Mouse (Mus musculus) layer of hippocampus, adult 2 months (tissue): ENCODE measurements around the gene Smarcd2. TPM values are rescaled to one million over a fixed set of nuclear protein-coding genes. Genes with fewer than 3 reads are reported as not detected.
A peak's percentile ranks its signal among the peaks of the same experiment; 100 is the strongest.

Experiments used
- DNase-seq, 2 experiments: peaks; one replicate each; pipeline ENCODE4 v3.0.0; 2022; ENCODE audit warnings: low spot score in 2 of 2
- H3K27ac ChIP-seq: fragments of 200-600 bp; 2 replicates; pipeline ENCODE4 v1.8.1; 2022
- H3K4me3 ChIP-seq: fragments of 200-600 bp; 2 replicates; pipeline ENCODE4 v1.8.1; 2022; ENCODE audit warnings: mild to moderate bottlenecking
- CTCF ChIP-seq: fragments of 200-600 bp; conservative IDR thresholded peaks from 2 replicates; pipeline ENCODE4 v1.8.1; 2022; ENCODE audit warnings: antibody characterized with exemption, mild to moderate bottlenecking, moderate library complexity
- long read RNA-seq, 2 experiments: library from polyadenylated mRNA; stranded (forward); transcript quantifications; one replicate each; pipeline ENCODE4 v2.0.0; 2021; ENCODE audit warnings: borderline mapping rate in 2 of 2
- total RNA-seq, 2 experiments: library from RNA; stranded (reverse); gene quantifications; 2 replicates each; pipeline ENCODE4 v1.2.3; 2021

The Smarcd2 gene
- total RNA-seq: 10 to 100 TPM; 32.8 to 34.4 TPM
- long read RNA-seq, experiment 1, transcript Smarcd2-201 (13 exons, 2,747 nt): major isoform, 19 of 28 reads
- long read RNA-seq, experiment 1, partial matches to known transcripts: 0 of 28 reads
- long read RNA-seq, experiment 1, other reads (novel, unspliced or antisense): 7 of 28 reads
- long read RNA-seq, experiment 2, transcript Smarcd2-201 (13 exons, 2,747 nt): major isoform, 23 of 33 reads
- long read RNA-seq, experiment 2, partial matches to known transcripts: 1 of 33 reads
- long read RNA-seq, experiment 2, other reads (novel, unspliced or antisense): 9 of 33 reads

DNA sequence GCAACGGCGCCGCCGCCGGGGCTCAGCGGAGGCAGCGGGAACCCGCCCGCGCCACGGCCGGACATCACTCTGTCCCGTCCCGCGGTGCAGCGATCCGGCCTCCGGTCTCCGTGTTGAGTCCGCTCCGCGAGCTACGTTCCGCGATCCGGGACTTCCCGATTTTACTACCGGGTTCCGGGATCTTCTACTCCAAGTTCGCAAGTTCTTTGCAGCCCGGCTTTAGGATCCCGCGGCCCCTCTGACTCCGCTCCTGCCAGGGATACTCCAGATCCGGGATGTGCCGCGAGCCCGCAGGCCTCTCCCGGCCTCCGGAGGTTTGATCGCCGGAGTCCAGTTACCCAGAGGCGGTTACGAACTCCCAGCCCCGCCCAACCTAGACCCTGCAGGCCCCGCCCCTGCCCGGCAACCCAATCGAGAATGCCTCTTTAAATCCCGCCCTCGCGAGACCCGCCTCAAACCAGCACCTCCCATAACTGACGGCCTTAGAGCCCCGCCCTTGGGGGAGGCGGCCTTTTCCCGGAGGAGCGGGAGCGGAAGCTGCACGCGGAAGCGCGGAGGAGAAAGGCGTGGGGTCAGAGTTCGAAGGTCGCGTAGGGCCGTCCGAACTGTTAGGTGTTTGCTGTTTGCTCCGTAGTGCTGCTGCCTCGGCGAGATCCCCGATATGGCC is at the start of gene Smarcd2:
Gene Smarcd2 (minus strand): TSS at position 329 of the 667 bp plus-strand sequence.
- TF ChIP-seq CTCF: no peak
- peak; percentile 98 to 100 for DNase-seq
- peak within 1 kb of the TSS; percentile 74 for H3K4me3 ChIP-seq
- peak within 1 kb of the TSS; percentile 98 for H3K27ac ChIP-seq

DNA sequence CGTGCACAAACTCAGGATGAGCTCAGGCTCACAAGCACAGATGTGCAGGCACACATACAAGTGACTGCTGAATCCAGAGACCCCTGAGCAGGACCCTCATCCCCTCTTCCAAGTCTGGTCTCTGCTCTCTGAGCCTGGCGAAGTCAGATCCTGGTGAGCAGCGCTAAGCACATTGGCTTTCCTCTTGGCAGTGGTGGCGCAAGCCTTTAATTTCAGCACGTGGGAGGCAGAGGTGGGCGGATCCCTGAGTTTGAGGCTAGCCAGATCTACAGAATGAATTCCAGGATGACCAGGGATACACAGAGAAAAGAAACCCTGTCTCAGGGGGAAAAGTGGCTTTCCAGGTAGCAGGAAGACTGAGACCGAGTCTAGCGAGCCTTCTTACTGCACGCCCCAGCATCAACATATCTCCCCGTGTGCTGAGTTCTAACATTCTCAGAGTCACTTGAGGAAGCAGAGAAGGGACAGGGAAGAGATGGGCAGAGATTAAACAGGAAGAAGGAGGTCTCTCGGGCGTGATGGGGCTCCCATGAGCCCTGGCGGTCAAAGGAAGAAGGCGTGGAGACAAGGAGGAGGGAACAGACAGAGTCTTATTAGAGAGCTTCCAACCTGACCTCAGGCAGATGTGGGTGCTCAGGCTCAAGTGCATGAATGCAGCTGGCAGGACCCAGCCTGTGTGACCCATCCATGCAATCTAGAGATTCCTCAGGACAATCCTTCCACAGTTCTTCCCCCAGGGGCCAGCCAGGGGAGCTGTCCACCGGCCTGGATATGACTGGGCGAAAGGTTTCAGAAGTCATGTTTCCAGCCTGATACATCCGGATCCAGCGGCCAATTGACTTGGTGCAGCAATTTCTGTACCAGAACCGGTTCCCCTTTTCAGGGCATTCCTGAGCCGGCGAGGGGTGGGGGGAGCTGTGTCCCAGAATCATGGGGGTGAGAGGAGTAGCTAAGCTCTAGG is 45.9 kb upstream of the Smarcd2 start:
- Histone ChIP-seq H3K27ac (no peak overlapping the region), H3K4me3 (no peak overlapping the region)
- TF ChIP-seq CTCF: no peak
- no peak for DNase-seq

DNA sequence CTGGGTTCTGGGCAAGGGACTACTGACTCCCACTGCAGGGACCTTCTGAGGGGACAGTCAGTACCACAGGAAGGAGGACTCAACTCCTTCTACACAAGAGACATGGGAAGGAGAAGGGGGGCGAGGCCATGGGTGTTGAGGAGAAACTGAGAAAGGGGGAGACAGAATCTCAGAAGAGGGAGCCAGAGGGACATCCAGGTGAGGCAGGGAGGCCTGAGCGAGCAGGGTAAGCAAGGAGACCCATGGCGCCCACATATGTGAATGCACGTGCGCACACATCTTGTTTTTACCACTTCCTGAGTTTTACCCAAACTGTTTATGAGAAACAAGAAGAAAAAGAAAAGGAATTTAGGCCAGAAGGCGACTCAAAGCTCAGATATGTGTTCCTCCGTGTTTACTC is 45.0 kb upstream of the Smarcd2 start:
- no peak for DNase-seq
- no peak for TF ChIP-seq CTCF
- Histone ChIP-seq H3K4me3 (no peak overlapping the region), H3K27ac (no peak overlapping the region)

DNA sequence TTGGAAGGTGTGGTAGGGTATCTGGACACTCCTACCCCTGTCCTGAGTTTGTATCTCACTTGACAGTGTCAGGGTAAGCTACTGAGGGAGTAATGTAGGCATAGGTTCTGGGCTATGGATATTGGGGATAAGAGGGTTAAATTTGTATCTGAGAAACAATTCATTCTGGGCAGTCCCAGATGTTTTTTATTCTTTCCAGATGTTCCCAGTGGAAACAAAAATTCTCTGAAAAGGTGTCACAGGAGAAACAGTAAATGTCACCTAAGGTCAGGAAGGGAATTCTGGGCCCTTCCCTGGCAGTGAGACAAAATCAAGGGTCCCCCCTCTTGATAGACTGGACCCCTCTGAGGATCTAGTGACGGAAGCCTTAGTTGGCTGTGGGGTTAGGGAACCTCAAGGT is 43.6 kb upstream of the Smarcd2 start:
- DNase-seq: no peak
- H3K4me3 ChIP-seq: no peak overlapping the region
- no peak for TF ChIP-seq CTCF
- H3K27ac ChIP-seq: no peak overlapping the region

- TF ChIP-seq CTCF: no peak
- no peak for DNase-seq
- Histone ChIP-seq H3K27ac (no peak within 1 kb of the TSS), H3K4me3 (no peak within 1 kb of the TSS)
These were observed 41.6 kb upstream of the Smarcd2 start, which contains the start of gene Cd79b for GRCm38 (mm10) chr11:106314333-106314812. TSS of gene Cd79b (minus strand) at chr11:106314762.

DNA sequence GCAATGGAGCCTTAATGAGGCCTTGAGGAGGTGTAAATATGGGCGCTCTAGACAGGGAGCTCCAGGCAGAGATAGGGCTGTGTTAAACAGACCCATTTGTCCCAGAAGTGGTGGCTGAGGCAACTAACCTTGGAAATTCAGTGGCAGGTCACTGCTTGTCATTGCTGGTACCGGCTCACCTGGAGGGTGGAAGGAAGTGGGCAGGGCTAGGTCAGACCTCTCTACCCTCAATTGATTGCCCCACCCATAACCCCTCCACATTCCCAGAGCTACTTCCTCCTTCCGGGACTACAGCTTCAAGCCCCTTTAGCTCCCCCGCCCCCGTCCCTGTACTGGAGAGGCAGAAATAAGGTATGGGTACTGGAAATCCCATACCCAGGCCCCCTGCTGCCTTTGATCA is 40.8 kb upstream of the Smarcd2 start:
- H3K27ac ChIP-seq: no peak overlapping the region
- no peak overlapping the region for H3K4me3 ChIP-seq
- TF ChIP-seq CTCF: no peak
- DNase-seq: no peak

- TF ChIP-seq CTCF: no peak
- DNase-seq: no peak
- H3K4me3 ChIP-seq: no peak overlapping the region
- no peak overlapping the region for H3K27ac ChIP-seq
These were observed 37.4 kb upstream of the Smarcd2 start for GRCm38 (mm10) chr11:106310123-106310522.

GRCm38 (mm10) chr11:106308162-106308561 is 35.4 kb upstream of the Smarcd2 start:
- DNase-seq: no peak
- H3K4me3 ChIP-seq: no peak overlapping the region
- TF ChIP-seq CTCF: no peak
- H3K27ac ChIP-seq: no peak overlapping the region

GRCm38 (mm10) chr11:106307432-106307831 is 34.7 kb upstream of the Smarcd2 start:
- H3K4me3 ChIP-seq: no peak overlapping the region
- DNase-seq: no peak
- TF ChIP-seq CTCF: no peak
- H3K27ac ChIP-seq: no peak overlapping the region

- no peak for DNase-seq
- no peak for TF ChIP-seq CTCF
- no peak overlapping the region for H3K27ac ChIP-seq
- no peak overlapping the region for H3K4me3 ChIP-seq
These were observed 34.0 kb upstream of the Smarcd2 start for GRCm38 (mm10) chr11:106306758-106307157.

GRCm38 (mm10) chr11:106306065-106306385 is 33.3 kb upstream of the Smarcd2 start:
- DNase-seq: no peak
- Histone ChIP-seq H3K27ac (no peak overlapping the region), H3K4me3 (no peak overlapping the region)
- TF ChIP-seq CTCF: no peak

DNA sequence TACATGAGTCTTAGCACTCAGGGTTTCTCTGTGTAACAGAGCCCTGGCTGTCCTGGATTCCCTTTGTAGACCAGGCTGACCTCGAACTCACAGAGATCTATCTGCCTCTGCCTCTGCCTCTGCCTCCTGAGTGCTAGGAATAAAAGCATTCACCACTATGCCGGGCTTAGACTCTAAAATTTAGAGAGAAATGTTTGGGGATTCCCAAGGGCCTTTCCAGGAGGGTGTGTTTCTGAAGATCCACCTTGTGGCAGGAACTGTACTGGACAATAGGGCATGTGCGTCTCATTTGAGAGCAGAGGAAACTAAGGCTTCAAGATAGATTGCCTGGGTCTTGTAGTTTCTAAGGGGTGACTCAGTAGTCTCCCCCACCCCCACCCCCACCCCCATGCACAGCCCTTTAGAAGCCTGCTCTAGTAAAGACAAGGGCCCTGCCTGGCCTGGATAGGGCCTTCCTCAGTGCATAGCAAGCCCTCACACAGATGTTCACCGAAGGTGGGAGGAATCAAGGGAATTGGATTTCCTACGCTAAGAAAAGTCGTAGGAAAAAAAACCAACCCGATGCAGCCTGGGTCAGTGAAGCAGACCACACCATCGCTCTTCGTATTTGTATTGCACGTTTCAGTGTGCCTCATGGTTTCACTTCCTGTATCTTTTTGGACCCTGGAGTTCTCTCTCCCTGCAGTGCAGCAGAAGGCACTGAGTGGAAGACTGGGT is 32.7 kb upstream of the Smarcd2 start:
- no peak for TF ChIP-seq CTCF
- H3K4me3 ChIP-seq: no peak overlapping the region
- DNase-seq: no peak
- H3K27ac ChIP-seq: no peak overlapping the region

- no peak overlapping the region for H3K27ac ChIP-seq
- peak in 1 of 2 experiments; percentile 53 for DNase-seq
- TF ChIP-seq CTCF: peak; percentile 82
- no peak overlapping the region for H3K4me3 ChIP-seq
These were observed 29.9 kb upstream of the Smarcd2 start for GRCm38 (mm10) chr11:106302634-106303033.
